Mouse (Mus musculus): Measurements from ENCODE around the gene Gm45337.
A peak's percentile ranks its signal among the peaks of the same experiment; 100 is the strongest.
"Not testable (repeated sequence)": the region's sequence is repeated elsewhere in the genome, so short reads cannot be mapped to it uniquely, and the experiment has no call there.

Gm45337 gene

GRCm38 (mm10) chr7:142144507-142144906 lies at the start of gene Gm45337:
Gm45337 (minus strand) TSS chr7:142144607.
- no peak for DNase-seq (ENCODE audit: low spot score in 2 of 2)

- no peak for DNase-seq (ENCODE audit: low spot score in 2 of 2)
Observed at GRCm38 (mm10) chr7:142190289-142190688, 45.9 kb upstream of the Gm45337 start, which contains the start of gene Gm10153. Gm10153 (minus strand) TSS chr7:142190389.

GRCm38 (mm10) chr7:142188156-142188555 lies 43.7 kb upstream of the Gm45337 start:
- no peak for DNase-seq (ENCODE audit: low spot score in 2 of 2)

- DNase-seq (ENCODE audit: low spot score in 2 of 2) = no peak
Observed at GRCm38 (mm10) chr7:142181021-142181420, 36.6 kb upstream of the Gm45337 start.

- peak in 1 of 2 experiments; percentile 4 for DNase-seq (ENCODE audit: low spot score in 2 of 2)
Observed at GRCm38 (mm10) chr7:142178685-142179084, 34.3 kb upstream of the Gm45337 start.

- not testable (repeated sequence) for DNase-seq (ENCODE audit: low spot score in 2 of 2)
Observed at GRCm38 (mm10) chr7:142175905-142176304, 31.5 kb upstream of the Gm45337 start, which contains the start of gene Krtap5-2. Krtap5-2 (minus strand) TSS chr7:142176005.

GRCm38 (mm10) chr7:142169836-142170235 lies 25.4 kb upstream of the Gm45337 start:
- no peak for DNase-seq (ENCODE audit: low spot score in 2 of 2)

- DNase-seq (ENCODE audit: low spot score in 2 of 2) = not testable (repeated sequence)
Observed at GRCm38 (mm10) chr7:142165639-142166038, 21.2 kb upstream of the Gm45337 start, which contains the start of gene Gm4553. Gm4553 (minus strand) TSS chr7:142165739.

- DNase-seq (ENCODE audit: low spot score in 2 of 2) = no peak
Observed at GRCm38 (mm10) chr7:142159366-142159765, 15.0 kb upstream of the Gm45337 start.

- not testable (repeated sequence) for DNase-seq (ENCODE audit: low spot score in 2 of 2)
Observed at GRCm38 (mm10) chr7:142157013-142157412, 12.6 kb upstream of the Gm45337 start, which contains the start of gene Gm29735. Gm29735 (minus strand) TSS chr7:142157113.

GRCm38 (mm10) chr7:142155308-142155707 lies 10.9 kb upstream of the Gm45337 start:
- DNase-seq (ENCODE audit: low spot score in 2 of 2) = no peak

GRCm38 (mm10) chr7:142152191-142152590 lies 7.8 kb upstream of the Gm45337 start:
- no peak for DNase-seq (ENCODE audit: low spot score in 2 of 2)

- no peak for DNase-seq (ENCODE audit: low spot score in 2 of 2)
Observed at GRCm38 (mm10) chr7:142148633-142149032, 4.2 kb upstream of the Gm45337 start.

- peak in 1 of 2 experiments; percentile 10 for DNase-seq (ENCODE audit: low spot score in 2 of 2)
Observed at GRCm38 (mm10) chr7:142146033-142146432, 1.6 kb upstream of the Gm45337 start.

- DNase-seq (ENCODE audit: low spot score in 2 of 2) = peak in 1 of 2 experiments; percentile 14
Observed at GRCm38 (mm10) chr7:142145413-142145940, 1.1 kb upstream of the Gm45337 start.

- DNase-seq (ENCODE audit: low spot score in 2 of 2) = not testable (repeated sequence)
Observed at GRCm38 (mm10) chr7:142143506-142144010, 849 bp downstream of the Gm45337 start.

GRCm38 (mm10) chr7:142140696-142141095 lies 3.7 kb downstream of the Gm45337 start:
- DNase-seq (ENCODE audit: low spot score in 2 of 2) = no peak

- not testable (repeated sequence) for DNase-seq (ENCODE audit: low spot score in 2 of 2)
Observed at GRCm38 (mm10) chr7:142135934-142136333, 8.5 kb downstream of the Gm45337 start, which contains the start of gene Gm39115. Gm39115 (minus strand) TSS chr7:142136034.

GRCm38 (mm10) chr7:142134206-142134995 lies 10.0 kb downstream of the Gm45337 start:
- DNase-seq (ENCODE audit: low spot score in 2 of 2) = no peak

- DNase-seq (ENCODE audit: low spot score in 2 of 2) = no peak
Observed at GRCm38 (mm10) chr7:142128843-142129242, 15.6 kb downstream of the Gm45337 start.

GRCm38 (mm10) chr7:142120629-142121028 lies 23.8 kb downstream of the Gm45337 start, which contains the start of gene Gm45618:
Gm45618 (minus strand) TSS chr7:142120729.
- not testable (repeated sequence) for DNase-seq (ENCODE audit: low spot score in 2 of 2)

- DNase-seq (ENCODE audit: low spot score in 2 of 2) = no peak
Observed at GRCm38 (mm10) chr7:142119632-142120031, 24.8 kb downstream of the Gm45337 start.
